Mouse (Mus musculus) CD4-positive naive resting alpha-beta T cell, adult 76 days (primary cell): ENCODE measurements around the gene Gm17660. TPM values are rescaled to one million over a fixed set of nuclear protein-coding genes. Genes with fewer than 3 reads are reported as not detected.

Experiments used
- total RNA-seq: library from RNA; stranded (reverse); gene quantifications from one replicate; pipeline ENCODE4 v1.2.4, GENCODE M21; 2023

Gene Gm17660
- total RNA-seq = not detected

DNA sequence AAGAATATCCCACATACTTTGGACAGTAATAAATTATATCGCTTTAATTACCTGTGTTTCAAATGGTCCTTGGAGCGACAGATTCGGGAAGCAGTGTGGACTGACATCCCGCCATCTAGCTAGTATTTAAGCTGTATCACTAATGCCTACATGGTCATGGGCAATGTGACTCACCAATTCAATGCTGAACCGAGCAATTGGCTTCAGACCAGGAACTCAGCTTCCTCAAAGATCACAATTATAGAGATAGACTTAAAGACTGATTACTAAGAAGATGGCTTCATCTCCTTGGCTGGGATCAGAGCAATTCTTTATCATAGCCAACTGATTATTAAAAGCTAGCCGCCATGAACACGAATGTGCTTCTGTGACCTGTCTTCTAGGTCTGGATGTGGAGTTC lies at the start of gene Gm17660:
TSS of gene Gm17660 (minus strand) at position 101 of the 400 bp plus-strand sequence.

DNA sequence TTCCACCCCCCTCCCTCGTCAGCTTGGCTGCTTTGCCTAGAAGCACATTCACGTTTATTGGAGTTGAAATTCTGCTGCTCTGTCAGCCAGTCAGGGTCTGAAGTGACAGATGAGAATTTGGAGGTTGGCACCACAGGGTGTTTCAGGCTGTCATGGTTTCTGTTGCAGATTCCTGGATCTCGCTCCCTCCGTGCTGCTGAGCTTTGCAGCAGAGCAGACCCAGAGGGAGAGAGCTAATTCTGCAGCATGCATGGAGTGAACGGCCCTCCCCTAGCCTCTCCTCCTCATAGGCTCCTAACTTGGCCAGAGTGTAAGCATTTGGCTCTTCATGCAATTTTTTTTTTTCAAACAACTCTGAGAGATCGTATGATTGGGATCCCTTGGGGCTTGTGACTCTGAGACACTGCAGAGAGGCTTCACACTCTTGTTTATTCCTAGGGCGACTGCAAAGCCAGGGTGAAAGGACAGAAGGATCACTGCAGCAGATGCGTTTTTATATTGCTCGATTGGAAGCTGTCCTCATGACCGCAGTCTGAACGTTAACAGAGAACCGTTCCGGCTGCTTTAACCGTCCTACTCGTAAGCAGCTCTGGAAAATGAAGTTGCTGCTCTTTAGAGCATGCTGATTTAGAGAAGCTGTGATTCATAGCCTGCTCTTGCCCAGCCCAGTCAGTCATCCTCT lies 36.2 kb upstream of the Gm17660 start, which contains the start of gene Sparcl1:
TSS of gene Sparcl1 (minus strand) at position 243 of the 682 bp plus-strand sequence.

DNA sequence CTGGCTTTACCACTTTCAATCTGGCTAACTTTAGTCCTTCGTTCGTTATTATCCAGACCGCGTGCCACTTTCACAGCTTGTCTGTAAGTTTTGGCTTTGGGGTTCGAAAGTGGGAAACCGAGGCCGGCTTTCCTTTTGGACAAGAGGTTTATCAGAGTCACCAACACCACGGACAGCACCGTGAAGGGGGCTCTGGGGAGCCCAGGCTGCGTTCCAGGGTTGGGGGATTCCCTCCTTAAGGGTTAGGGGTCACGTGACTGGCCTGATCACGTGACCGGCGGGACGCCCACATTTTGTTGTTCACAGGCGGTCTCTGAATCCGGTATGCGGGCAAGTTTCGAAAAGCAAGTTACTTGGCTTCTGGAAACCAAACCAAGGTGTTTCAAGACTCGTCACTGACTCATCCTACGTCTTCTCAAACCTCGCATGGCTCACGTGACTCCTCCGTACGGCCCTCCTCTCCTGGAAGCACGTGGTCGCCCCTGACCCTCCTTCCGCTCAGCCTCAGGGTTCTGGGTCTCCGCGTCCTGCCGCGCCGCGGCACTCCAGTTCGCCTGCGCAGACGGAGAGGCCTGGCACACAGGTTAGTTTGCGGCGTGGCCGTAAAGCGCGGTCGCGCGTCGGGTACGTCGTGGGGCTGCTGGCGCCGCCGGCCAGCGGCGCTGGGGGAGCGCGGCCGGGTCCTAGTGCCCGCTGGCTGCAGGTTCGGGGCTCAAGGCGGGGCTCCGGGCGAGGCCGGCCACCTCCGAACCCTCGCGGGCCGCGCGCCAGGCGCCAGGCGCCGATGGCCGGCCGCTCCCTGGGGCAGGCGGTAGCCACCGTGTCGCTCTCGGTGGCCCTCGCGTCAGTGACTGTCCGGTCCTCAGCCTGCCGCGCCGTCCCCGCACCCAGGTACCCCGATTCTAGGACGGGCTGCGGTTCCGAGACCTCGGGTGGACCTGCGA lies 30.9 kb downstream of the Gm17660 start, which contains the start of gene Nudt9:
TSS of gene Nudt9 (plus strand) at position 51 of the 944 bp plus-strand sequence.

DNA sequence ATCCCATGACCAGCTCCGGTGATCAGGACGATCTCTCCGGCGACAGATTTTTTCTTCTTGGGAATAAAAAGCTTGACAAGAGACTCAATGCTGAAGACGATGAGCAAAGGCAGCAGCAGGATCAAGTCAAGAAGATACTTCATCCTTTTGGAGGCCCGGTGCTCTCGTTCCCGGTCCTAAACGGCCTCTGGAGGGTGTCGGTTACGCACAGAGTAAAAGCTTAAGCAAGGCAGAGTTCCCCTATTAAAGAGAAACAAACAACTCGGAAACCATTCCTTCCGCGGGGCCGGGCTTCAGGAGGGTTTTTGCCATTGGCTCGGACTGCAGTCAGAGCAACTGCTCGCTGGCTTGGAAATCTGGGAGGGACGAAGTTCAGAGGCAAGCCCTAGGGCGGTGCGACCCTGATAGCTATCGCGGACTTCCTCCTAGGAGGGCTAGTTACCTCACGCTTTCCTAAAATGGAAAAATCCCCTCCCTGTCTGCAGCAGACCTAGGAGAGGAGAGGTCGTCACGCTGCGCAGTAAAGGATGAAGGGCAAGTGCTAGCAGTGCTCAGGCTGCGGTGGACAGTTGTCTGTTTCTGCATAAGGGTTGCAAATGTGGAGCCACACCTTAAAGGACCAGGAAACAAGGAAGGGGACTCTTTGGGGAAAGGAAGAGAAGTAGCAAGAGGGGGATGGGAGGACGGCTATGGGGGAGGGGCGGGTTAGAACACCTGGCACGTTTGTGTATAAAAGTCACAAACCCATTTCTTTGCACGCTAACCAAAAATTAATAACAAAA lies 55.6 kb downstream of the Gm17660 start, which contains the start of gene Hsd17b11:
TSS of gene Hsd17b11 (minus strand) at position 323 of the 782 bp plus-strand sequence.

Other genes starting within 250 kb of the Gm17660 start
- 2.5 TPM for gene Klhl8, start 166.3 kb downstream of the Gm17660 start, total RNA-seq
- not detected for gene Hsd17b13, start 100.2 kb downstream of the Gm17660 start, total RNA-seq
- 22.1 TPM for gene Hsd17b11, start 55.7 kb downstream of the Gm17660 start, total RNA-seq
- gene Nudt9, start 31.3 kb downstream of the Gm17660 start, total RNA-seq = 38.5 TPM
- gene Sparcl1, start 36.1 kb upstream of the Gm17660 start, total RNA-seq = not detected
- gene Dspp, start 93.1 kb upstream of the Gm17660 start, total RNA-seq = not detected
- gene Dmp1, start 125.0 kb upstream of the Gm17660 start, total RNA-seq = not detected
- not detected for gene Ibsp, start 221.6 kb upstream of the Gm17660 start, total RNA-seq
- not detected for gene Mepe, start 247.7 kb upstream of the Gm17660 start, total RNA-seq